Mouse (Mus musculus): ENCODE data around the gene Bbx.

Gene Bbx

GRCm38 (mm10) chr16:50167231-50167982 lies 264.8 kb downstream of the Bbx start:
- no peak for DNase-seq (ENCODE audit: low spot score in 2 of 2)

- DNase-seq (ENCODE audit: low spot score in 2 of 2) = no peak
Observed at GRCm38 (mm10) chr16:50160418-50161271, 271.5 kb downstream of the Bbx start.

- no peak for DNase-seq (ENCODE audit: low spot score in 2 of 2)
Observed at GRCm38 (mm10) chr16:50158546-50158945, 273.6 kb downstream of the Bbx start.

GRCm38 (mm10) chr16:50149606-50150005 lies 282.6 kb downstream of the Bbx start:
- no peak for DNase-seq (ENCODE audit: low spot score in 2 of 2)

- DNase-seq (ENCODE audit: low spot score in 2 of 2) = peak in 1 of 2 experiments; percentile 6
Observed at GRCm38 (mm10) chr16:50147900-50148299, 284.3 kb downstream of the Bbx start.
